In genomic region chr6:59023455-59024163, GRCm38 (mm10) we compare ENCODE assay signal across 8 mouse cellular contexts. TPM values are rescaled to one million over a fixed set of nuclear protein-coding genes. Genes with fewer than 3 reads are reported as not detected.
A peak's percentile ranks its signal among the peaks of the same experiment; 100 is the strongest.
DNase-seq lines count a peak whose midpoint lies in the region; ATAC-seq and TF ChIP-seq lines count a peak whose summit lies in the region.

No protein-coding gene starts in this region.

- DNase-seq in kidney, postnatal 10 days: no peak
- DNase-seq in embryonic facial prominence, embryonic 14.5 days (ENCODE audit: low spot score): no peak
- DNase-seq in hindbrain, postnatal 0 days (ENCODE audit: low spot score): no peak
- DNase-seq in urinary bladder, postnatal 4 days (ENCODE audit: low spot score in 2 of 2): no peak
- no peak for DNase-seq in testis, postnatal 14 days (ENCODE audit: low spot score)
- DNase-seq in gastrocnemius, postnatal 4 days (ENCODE audit: low spot score in 2 of 2): no peak

- peak overlapping the region; percentile 66 for H3K9ac ChIP-seq in kidney, embryonic 16.5 days (replicated peaks; ENCODE audit: low read length)
- peak overlapping the region; percentile 52 for H3K9ac ChIP-seq in embryonic facial prominence, embryonic 14.5 days (ENCODE audit: low read depth, low read length)
- peak overlapping the region; percentile 62 for H3K9ac ChIP-seq in hindbrain, postnatal 0 days (replicated peaks; ENCODE audit: low read length)
- H3K9ac ChIP-seq in midbrain, embryonic 15.5 days: peak overlapping the region; percentile 65

- no peaks in the 10 kb centered on the region for H3K36me3 ChIP-seq in kidney, embryonic 16.5 days (ENCODE audit: insufficient read depth, low read length)
- H3K36me3 ChIP-seq in embryonic facial prominence, embryonic 14.5 days (ENCODE audit: control insufficient read depth, insufficient read depth, low read length): no peaks in the 10 kb centered on the region
- no peaks in the 10 kb centered on the region for H3K36me3 ChIP-seq in hindbrain, postnatal 0 days (ENCODE audit: insufficient read depth, low read length)
- no peaks in the 10 kb centered on the region for H3K36me3 ChIP-seq in midbrain, embryonic 15.5 days (replicated peaks)

- peak; percentile 1; the same call in 1 of the 2 replicates for ATAC-seq in kidney, embryonic 16.5 days (ENCODE audit: low FRiP score, low TSS enrichment)
- ATAC-seq in embryonic facial prominence, embryonic 14.5 days (ENCODE audit: low read depth): no peak
- no peak for ATAC-seq in hindbrain, postnatal 0 days
- peak; percentile 58 for ATAC-seq in midbrain, embryonic 15.5 days (replicated peaks)

- H3K9me3 ChIP-seq in kidney, embryonic 16.5 days (ENCODE audit: low read length): no peaks in the 10 kb centered on the region
- no peaks in the 10 kb centered on the region for H3K9me3 ChIP-seq in embryonic facial prominence, embryonic 14.5 days (ENCODE audit: control insufficient read depth, low read length)
- no peaks in the 10 kb centered on the region for H3K9me3 ChIP-seq in hindbrain, postnatal 0 days (ENCODE audit: low read length)
- H3K9me3 ChIP-seq in midbrain, embryonic 15.5 days: no peaks in the 10 kb centered on the region

- 0 out of 2 replicates have a peak, but pooled peaks cover 12% of the 10 kb centered on the region for H3K4me1 ChIP-seq in kidney, embryonic 16.5 days (ENCODE audit: insufficient read depth, low read length)
- peaks cover 5% of the 10 kb centered on the region; the same call in 1 of the 2 replicates for H3K4me1 ChIP-seq in embryonic facial prominence, embryonic 14.5 days (ENCODE audit: control insufficient read depth, insufficient read depth, low read length)
- peaks cover 7% of the 10 kb centered on the region for H3K4me1 ChIP-seq in hindbrain, postnatal 0 days (ENCODE audit: insufficient read depth, low read length)
- H3K4me1 ChIP-seq in midbrain, embryonic 15.5 days: peaks cover 13% of the 10 kb centered on the region

- peak overlapping the region; percentile 88 for H3K27ac ChIP-seq in kidney, embryonic 16.5 days (ENCODE audit: low read length)
- H3K27ac ChIP-seq in embryonic facial prominence, embryonic 14.5 days (replicated peaks; ENCODE audit: low read depth, low read length): no peak overlapping the region
- peak overlapping the region; percentile 83 for H3K27ac ChIP-seq in hindbrain, postnatal 0 days
- H3K27ac ChIP-seq in midbrain, embryonic 15.5 days: peak overlapping the region; percentile 87

- no peaks in the 10 kb centered on the region for H3K27me3 ChIP-seq in kidney, embryonic 16.5 days (ENCODE audit: insufficient read depth, low read length)
- no peaks in the 10 kb centered on the region for H3K27me3 ChIP-seq in embryonic facial prominence, embryonic 14.5 days (replicated peaks; ENCODE audit: control insufficient read depth, insufficient read depth, low read length)
- H3K27me3 ChIP-seq in hindbrain, postnatal 0 days (ENCODE audit: insufficient read depth, low read length): no peaks in the 10 kb centered on the region
- no peaks in the 10 kb centered on the region for H3K27me3 ChIP-seq in midbrain, embryonic 15.5 days (replicated peaks)

- 44% methylated on average over 6 of the region's 6 CpGs for WGBS in kidney, embryonic 16.5 days
- WGBS in embryonic facial prominence, embryonic 14.5 days: 45% methylated on average over 6 of the region's 6 CpGs
- WGBS in hindbrain, postnatal 0 days: 41% methylated on average over 6 of the region's 6 CpGs
- 40% methylated on average over 6 of the region's 6 CpGs for WGBS in midbrain, embryonic 15.5 days

- H3K4me3 ChIP-seq in kidney, embryonic 16.5 days (ENCODE audit: low read length): peak overlapping the region; percentile 65
- peak overlapping the region; percentile 52 for H3K4me3 ChIP-seq in embryonic facial prominence, embryonic 14.5 days (ENCODE audit: low read depth, low read length)
- H3K4me3 ChIP-seq in hindbrain, postnatal 0 days (ENCODE audit: low read length): peak overlapping the region; percentile 60
- peak overlapping the region; percentile 71 for H3K4me3 ChIP-seq in midbrain, embryonic 15.5 days

- peak overlapping the region; percentile 72 for H3K4me2 ChIP-seq in kidney, embryonic 16.5 days (replicated peaks; ENCODE audit: low read depth, low read length)
- H3K4me2 ChIP-seq in embryonic facial prominence, embryonic 14.5 days (ENCODE audit: low read depth, low read length): peak overlapping the region; percentile 68
- H3K4me2 ChIP-seq in hindbrain, postnatal 0 days (ENCODE audit: low read depth, low read length): peak overlapping the region; percentile 66
- H3K4me2 ChIP-seq in midbrain, embryonic 15.5 days: peak overlapping the region; percentile 59

- no peak for TF ChIP-seq CTCF in hindbrain, postnatal 0 days (IDR thresholded peaks at IDR 0.05; ENCODE audit: low read depth)

RNA-seq across cellular contexts. Expression of gene Fam13a, which starts 0.7 kb away (rescaled TPM):
- 10.5 and 11.5 TPM in 2 replicates for polyA plus RNA-seq in kidney, embryonic 16.5 days (2015; fragmentation: Nextera tagmentation; extraction: Ambion mirVana)
- 8.2 and 10.1 TPM in 2 replicates for polyA plus RNA-seq in embryonic facial prominence, embryonic 14.5 days (2014; fragmentation: Nextera tagmentation; extraction: Ambion mirVana)
- total RNA-seq in hindbrain, postnatal 0 days (2014; rRNA removed): 2.9 and 5.1 TPM in 2 replicates
- 14.3 and 14.4 TPM in 2 replicates for polyA plus RNA-seq in hindbrain, postnatal 0 days (2015; fragmentation: Nextera tagmentation; extraction: Ambion mirVana)
- 10.9 and 12.5 TPM in 2 replicates for polyA plus RNA-seq in midbrain, embryonic 15.5 days (2015; fragmentation: Nextera tagmentation; extraction: Ambion mirVana)
- total RNA-seq in gastrocnemius, postnatal 4 days (2021): 10 to 100 TPM; 11.9 to 13.2 TPM

Comparison
In these comparisons a context has a peak if more than half of its experiments do, and no peak if none do; other contexts are left out.
1. ATAC-seq: peak in kidney, embryonic 16.5 days (single experiment) and midbrain, embryonic 15.5 days (single experiment); none in embryonic facial prominence, embryonic 14.5 days (single experiment) and hindbrain, postnatal 0 days (single experiment).
2. Peak in every context shown above with its lines, with median percentiles within 50 percentile points of each other: H3K4me2 ChIP-seq, H3K4me3 ChIP-seq and H3K9ac ChIP-seq.